ENCODE assay signal across 28 mouse cellular contexts in the genomic region with DNA sequence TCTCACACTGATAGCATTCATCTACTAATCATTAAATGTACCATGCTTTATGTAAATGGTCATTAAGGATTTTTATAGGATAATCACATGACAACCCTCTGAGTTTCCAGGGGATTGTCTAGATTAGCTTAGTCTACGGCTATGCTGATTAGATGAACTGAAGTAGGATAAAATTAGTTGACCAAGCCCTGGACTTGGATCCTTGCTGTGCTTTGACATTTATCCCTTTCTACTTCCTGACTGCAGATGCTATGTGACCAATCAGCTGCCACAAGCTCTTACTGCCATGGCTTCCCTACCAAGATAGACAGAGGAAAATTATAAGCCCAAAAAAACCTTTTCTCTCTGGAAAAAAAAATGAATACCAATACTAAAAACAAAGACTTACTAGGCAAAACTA.
"Had no signal": no experiment of that assay in that cellular context is flagged by ENCODE, and none has a peak within 500 bp of the region (broad histone marks: within the 10 kb centered on the region; RNA-seq: fewer than 3 reads in every experiment).

No protein-coding gene starts in this region.

- DNase-seq: cerebellum, adult 2 months; cerebellum, adult 8-10 months; cerebellum, adult 9-10 months; cerebellum, adult 9-11 months; cerebellum, postnatal 10 days; cerebellum, postnatal 14 days; cerebellum, postnatal 25 days; cerebellum, postnatal 36 days; embryo, embryonic 11 days; forebrain, postnatal 0 days; gastrocnemius, adult 2 months; gastrocnemius, postnatal 10 days; gastrocnemius, postnatal 14 days; gastrocnemius, postnatal 25 days; gastrocnemius, postnatal 36 days; heart, adult 11 months; heart, adult 18-20 months; heart, adult 2 months had no signal

- H3K27ac ChIP-seq: embryonic facial prominence, embryonic 10.5 days; embryonic facial prominence, embryonic 12.5 days; embryonic facial prominence, embryonic 13.5 days; embryonic facial prominence, embryonic 15.5 days; forebrain, embryonic 10.5 days; forebrain, embryonic 12.5 days; forebrain, embryonic 13.5 days; forebrain, embryonic 15.5 days; gastrocnemius, adult 2 months; heart, adult 2 months had no signal

- H3K4me2 ChIP-seq: embryonic facial prominence, embryonic 12.5 days; embryonic facial prominence, embryonic 13.5 days; embryonic facial prominence, embryonic 15.5 days; forebrain, embryonic 12.5 days; forebrain, embryonic 13.5 days; forebrain, embryonic 15.5 days had no signal

- H3K4me1 ChIP-seq: embryonic facial prominence, embryonic 10.5 days; embryonic facial prominence, embryonic 12.5 days; embryonic facial prominence, embryonic 13.5 days; embryonic facial prominence, embryonic 15.5 days; forebrain, embryonic 10.5 days; forebrain, embryonic 12.5 days; forebrain, embryonic 13.5 days; forebrain, embryonic 15.5 days had no signal

- H3K9ac ChIP-seq: embryonic facial prominence, embryonic 12.5 days; embryonic facial prominence, embryonic 13.5 days; embryonic facial prominence, embryonic 15.5 days; forebrain, embryonic 12.5 days; forebrain, embryonic 13.5 days; forebrain, embryonic 15.5 days; forebrain, postnatal 0 days had no signal

- H3K36me3 ChIP-seq: embryonic facial prominence, embryonic 10.5 days; embryonic facial prominence, embryonic 12.5 days; embryonic facial prominence, embryonic 13.5 days; embryonic facial prominence, embryonic 15.5 days; forebrain, embryonic 10.5 days; forebrain, embryonic 12.5 days; forebrain, embryonic 15.5 days had no signal

- H3K4me3 ChIP-seq: embryonic facial prominence, embryonic 10.5 days; embryonic facial prominence, embryonic 12.5 days; embryonic facial prominence, embryonic 13.5 days; embryonic facial prominence, embryonic 15.5 days; erythroblast, embryonic 14.5 days; forebrain, embryonic 10.5 days; forebrain, embryonic 12.5 days; forebrain, embryonic 13.5 days; forebrain, embryonic 15.5 days; gastrocnemius, adult 2 months; heart, adult 2 months had no signal

- H3K27me3 ChIP-seq: embryonic facial prominence, embryonic 12.5 days; forebrain, embryonic 13.5 days; forebrain, embryonic 15.5 days had no signal

- H3K9me3 ChIP-seq: embryonic facial prominence, embryonic 10.5 days; embryonic facial prominence, embryonic 12.5 days; embryonic facial prominence, embryonic 13.5 days; embryonic facial prominence, embryonic 15.5 days; forebrain, embryonic 10.5 days; forebrain, embryonic 12.5 days; forebrain, embryonic 13.5 days; forebrain, embryonic 15.5 days had no signal

- ATAC-seq: forebrain, embryonic 13.5 days; forebrain, embryonic 14.5 days; forebrain, embryonic 15.5 days; forebrain, postnatal 0 days had no signal
